26 mouse cellular contexts compared by ENCODE assay signal in the genomic region with DNA sequence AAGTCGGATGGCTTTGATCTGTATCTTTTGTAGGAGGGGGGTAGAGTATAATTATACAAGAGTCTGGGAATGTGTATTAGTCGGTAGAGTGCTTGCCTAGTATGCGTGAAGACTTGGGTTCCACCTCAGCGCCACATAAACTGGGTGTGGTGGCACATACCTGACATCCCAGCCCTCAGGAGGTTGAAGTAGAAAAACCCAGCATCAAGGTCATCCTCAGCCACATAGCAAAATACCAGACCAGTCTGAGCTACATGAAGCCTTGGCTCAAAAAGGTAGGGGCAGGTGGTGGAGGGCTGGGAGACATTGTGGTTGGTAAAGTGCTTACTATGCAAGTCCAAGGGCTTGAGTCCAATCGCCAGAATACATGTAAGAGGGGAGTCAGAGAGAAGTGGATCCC. TPM values are rescaled to one million over a fixed set of nuclear protein-coding genes. Genes with fewer than 3 reads are reported as not detected.
A peak's percentile ranks its signal among the peaks of the same experiment; 100 is the strongest.
DNase-seq lines count a peak whose midpoint lies in the region; ATAC-seq and TF ChIP-seq lines count a peak whose summit lies in the region.
"Had no signal": no experiment of that assay in that cellular context is flagged by ENCODE, and none has a peak within 500 bp of the region (broad histone marks: within the 10 kb centered on the region; RNA-seq: fewer than 3 reads in every experiment).

No protein-coding gene starts in this region.

- TF ChIP-seq CTCF in kidney, adult 2 months (conservative IDR thresholded peaks at IDR 0.05; ENCODE audit: insufficient read depth, insufficient read length, low read depth, low read length) = no peak
- no peak for TF ChIP-seq CTCF in testis, adult 2 months (IDR thresholded peaks at IDR 0.05; ENCODE audit: control insufficient read depth, insufficient read depth, insufficient replicate concordance, low read depth, low read length)

- no peaks in the 10 kb centered on the region for H3K27me3 ChIP-seq in kidney, adult 2 months (replicated peaks; ENCODE audit: control insufficient read depth, insufficient read depth, low read length)
- H3K27me3 ChIP-seq in testis, adult 2 months (ENCODE audit: control insufficient read depth, insufficient read depth, low read length) = no peaks in the 10 kb centered on the region
- no peaks in the 10 kb centered on the region for H3K27me3 ChIP-seq in forebrain, embryonic 13.5 days
- H3K27me3 ChIP-seq: CH12.LX; embryonic facial prominence, embryonic 13.5 days; forebrain, embryonic 12.5 days; hindbrain, embryonic 12.5 days; hindbrain, embryonic 15.5 days had no signal

- H3K36me3 ChIP-seq in kidney, adult 2 months (ENCODE audit: control insufficient read depth, insufficient read depth, low read length) = no peaks in the 10 kb centered on the region
- no peaks in the 10 kb centered on the region for H3K36me3 ChIP-seq in testis, adult 2 months (ENCODE audit: control insufficient read depth, insufficient read depth, low read length)
- H3K36me3 ChIP-seq in forebrain, embryonic 13.5 days (ENCODE audit: poor library complexity, severe bottlenecking) = no peaks in the 10 kb centered on the region
- H3K36me3 ChIP-seq: embryonic facial prominence, embryonic 10.5 days; embryonic facial prominence, embryonic 13.5 days; forebrain, embryonic 12.5 days; hindbrain, embryonic 12.5 days; hindbrain, embryonic 15.5 days had no signal

- no peak overlapping the region for H3K9ac ChIP-seq in forebrain, embryonic 13.5 days
- H3K9ac ChIP-seq: embryonic facial prominence, embryonic 13.5 days; forebrain, embryonic 12.5 days; hindbrain, embryonic 12.5 days; hindbrain, embryonic 15.5 days had no signal

- DNase-seq in kidney, adult 2 months = peak; percentile 34
- no peak for DNase-seq in kidney, adult 9 months
- DNase-seq in testis, postnatal 14 days (ENCODE audit: low spot score) = no peak
- DNase-seq in ZHBTc4 (ENCODE audit: low read depth, low spot score) = peak; percentile 73
- DNase-seq: adrenal gland, adult 2 months; adrenal gland, postnatal 14 days; B cell, adult 2 months; cerebellum, adult 11 months; cerebellum, adult 8-10 months; cerebellum, postnatal 10 days; cerebellum, postnatal 36 days; embryo, embryonic 11 days; gastrocnemius, postnatal 10 days; heart, adult 11 months had no signal

- TF ChIP-seq POLR2A in kidney, adult 2 months (IDR thresholded peaks at IDR 0.05; ENCODE audit: low read depth, low read length) = no peak
- TF ChIP-seq POLR2A in testis, adult 2 months (IDR thresholded peaks at IDR 0.05; ENCODE audit: control insufficient read depth, low read depth, low read length) = no peak

- no peak for ATAC-seq in monocyte, adult 5-6 weeks (replicated peaks; ENCODE audit: insufficient number of reproducible peaks, low FRiP score, low TSS enrichment, poor library complexity, severe bottlenecking)
- no peak for ATAC-seq in forebrain, embryonic 13.5 days
- ATAC-seq: forebrain, embryonic 16.5 days had no signal

- H3K9me3 ChIP-seq in forebrain, embryonic 13.5 days (replicated peaks) = no peaks in the 10 kb centered on the region; the same call in 1 of the 2 replicates
- H3K9me3 ChIP-seq: embryonic facial prominence, embryonic 10.5 days; embryonic facial prominence, embryonic 13.5 days; forebrain, embryonic 12.5 days; hindbrain, embryonic 12.5 days; hindbrain, embryonic 15.5 days had no signal

- no peak overlapping the region for H3K4me3 ChIP-seq in kidney, adult 2 months (ENCODE audit: insufficient read depth, low read depth, low read length)
- peak overlapping the region; percentile 52; the same call in 1 of the 2 replicates for H3K4me3 ChIP-seq in testis, adult 2 months (ENCODE audit: control insufficient read depth, low read depth, low read length)
- no peak overlapping the region for H3K4me3 ChIP-seq in forebrain, embryonic 13.5 days
- H3K4me3 ChIP-seq: embryonic facial prominence, embryonic 10.5 days; embryonic facial prominence, embryonic 13.5 days; erythroblast, embryonic 14.5 days; forebrain, embryonic 12.5 days; hindbrain, embryonic 12.5 days; hindbrain, embryonic 15.5 days had no signal

- H3K4me2 ChIP-seq in forebrain, embryonic 13.5 days = no peak overlapping the region
- H3K4me2 ChIP-seq: embryonic facial prominence, embryonic 13.5 days; forebrain, embryonic 12.5 days; heart, embryonic 11.5 days; hindbrain, embryonic 12.5 days; hindbrain, embryonic 15.5 days had no signal

- H3K27ac ChIP-seq in kidney, adult 2 months (ENCODE audit: insufficient read depth, low read depth, low read length) = peak overlapping the region; percentile 35; the same call in 1 of the 2 replicates
- no peak overlapping the region for H3K27ac ChIP-seq in testis, adult 2 months (ENCODE audit: control insufficient read depth, insufficient read depth, low read depth, low read length)
- no peak overlapping the region for H3K27ac ChIP-seq in forebrain, embryonic 13.5 days
- H3K27ac ChIP-seq: embryonic facial prominence, embryonic 10.5 days; embryonic facial prominence, embryonic 13.5 days; forebrain, embryonic 12.5 days; hindbrain, embryonic 12.5 days; hindbrain, embryonic 15.5 days had no signal

- WGBS in kidney, adult 2 months = 56% methylated on average over 5 of the region's 5 CpGs
- 94% methylated on average over 5 of the region's 5 CpGs for WGBS in forebrain, embryonic 13.5 days

- peaks cover 2% of the 10 kb centered on the region; the same call in 1 of the 2 replicates for H3K4me1 ChIP-seq in kidney, adult 2 months (ENCODE audit: control insufficient read depth, insufficient read depth, low read length)
- H3K4me1 ChIP-seq in testis, adult 2 months (ENCODE audit: control insufficient read depth, insufficient read depth, low read length) = peaks cover 15% of the 10 kb centered on the region
- peaks cover 14% of the 10 kb centered on the region; the same call in 1 of the 2 replicates for H3K4me1 ChIP-seq in forebrain, embryonic 13.5 days
- H3K4me1 ChIP-seq: hindbrain, embryonic 12.5 days had no signal

RNA-seq across cellular contexts. Expression of gene Bok, which starts 12.8 kb away (rescaled TPM):
- 55.9 and 62.3 TPM in 2 replicates for polyA plus RNA-seq in kidney, adult 2 months (2012; rRNA removed)
- polyA plus RNA-seq in testis, adult 2 months (2012; rRNA removed) = 5.6 and 9.7 TPM in 2 replicates
- not detected in 3 replicates for total RNA-seq in monocyte, adult 5-6 weeks (2017)
- 65.3 and 75.9 TPM in 2 replicates for polyA plus RNA-seq in forebrain, embryonic 13.5 days (2015; fragmentation: Nextera tagmentation; extraction: Ambion mirVana)
- polyA plus RNA-seq: erythroblast, embryonic 14.5 days had no signal

RNA-seq across cellular contexts. Expression of gene Stk25, which starts 14.2 kb away (rescaled TPM):
- polyA plus RNA-seq in kidney, adult 2 months (2012; rRNA removed) = 102 and 103 TPM in 2 replicates
- 182 and 191 TPM in 2 replicates for polyA plus RNA-seq in testis, adult 2 months (2012; rRNA removed)
- total RNA-seq in monocyte, adult 5-6 weeks (2017) = 26.7 to 48.0 TPM (median 46.0 TPM) in 3 replicates
- 222 and 245 TPM in 2 replicates for polyA plus RNA-seq in forebrain, embryonic 13.5 days (2015; fragmentation: Nextera tagmentation; extraction: Ambion mirVana)

Comparison
In these comparisons a context has a peak if more than half of its experiments do, and no peak if none do; other contexts are left out.
1. DNase-seq: peak in kidney, adult 2 months (single experiment) and ZHBTc4 (single experiment); none in kidney, adult 9 months (single experiment) and testis, postnatal 14 days (single experiment).